Mouse (Mus musculus): Measurements from ENCODE around the gene Lrrn3.

The Lrrn3 gene

DNA sequence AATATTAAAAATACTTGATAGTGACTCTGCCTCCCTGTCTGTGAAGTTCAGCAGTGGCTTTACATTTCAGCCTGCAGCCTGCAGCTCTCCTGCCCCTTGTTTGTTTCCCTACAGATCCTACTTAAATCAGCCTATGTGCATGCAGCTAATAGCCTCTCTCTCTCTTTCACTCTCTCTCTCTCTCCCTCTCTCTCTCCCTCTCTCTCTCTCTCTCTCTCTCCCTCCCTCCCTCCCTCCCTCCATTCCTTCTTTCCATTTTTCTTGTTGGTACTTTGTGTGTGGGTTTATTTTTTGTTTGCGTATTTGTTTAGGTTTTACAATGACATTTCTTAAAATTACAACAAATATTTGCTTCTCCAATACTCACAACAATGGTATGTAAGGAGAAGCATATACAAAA, at the start of gene Lrrn3:
TSS of gene Lrrn3 (minus strand) at position 101 of the 400 bp plus-strand sequence.
- DNase-seq (ENCODE audit: low read depth, low spot score), result no peak

- DNase-seq (ENCODE audit: low read depth, low spot score), result no peak
Observed at GRCm38 (mm10) chr12:41528410-41528809, 42.2 kb upstream of the Lrrn3 start.

- DNase-seq (ENCODE audit: low read depth, low spot score), result no peak
Observed at GRCm38 (mm10) chr12:41526688-41527087, 40.5 kb upstream of the Lrrn3 start.

DNA sequence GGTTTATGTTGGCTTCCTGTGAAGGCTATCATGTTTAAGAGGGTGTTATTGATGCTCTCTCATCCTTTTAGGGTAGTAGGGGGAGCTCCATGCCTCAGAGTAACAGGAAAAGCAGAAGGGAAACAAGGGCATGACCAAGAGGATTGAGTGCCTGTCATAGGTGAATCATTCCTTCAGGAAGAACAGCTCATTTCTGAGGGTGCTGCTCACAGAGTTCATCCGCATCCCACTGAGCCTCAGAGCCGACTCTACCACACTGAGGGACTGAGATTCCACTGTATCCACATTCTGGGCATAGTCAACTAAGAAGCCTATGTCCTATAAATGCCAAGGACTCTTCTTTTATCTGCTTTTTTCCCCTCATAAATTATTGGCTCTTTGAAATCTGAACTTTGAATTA, 35.4 kb upstream of the Lrrn3 start:
- no peak for DNase-seq (ENCODE audit: low read depth, low spot score)

DNA sequence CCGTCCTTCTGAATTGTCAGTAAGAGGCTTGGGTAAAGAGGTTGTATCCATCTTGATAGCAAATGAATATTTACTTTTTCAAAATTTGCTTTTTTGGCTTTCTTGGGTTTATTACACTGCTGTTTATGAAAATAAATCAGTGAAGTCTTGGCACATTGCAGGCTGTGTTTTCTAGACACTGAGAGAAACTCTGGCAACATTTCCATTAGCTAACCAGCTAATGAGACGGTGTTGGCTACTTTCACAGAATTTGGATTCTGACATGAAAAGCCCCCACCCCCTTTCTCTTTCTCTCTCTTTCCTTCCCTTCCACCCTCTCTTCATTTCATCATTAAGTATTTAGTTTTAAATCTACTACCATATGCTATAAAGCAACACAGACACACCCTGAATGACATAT, 34.1 kb upstream of the Lrrn3 start:
- no peak for DNase-seq (ENCODE audit: low read depth, low spot score)

GRCm38 (mm10) chr12:41518897-41519296, 32.7 kb upstream of the Lrrn3 start:
- no peak for DNase-seq (ENCODE audit: low read depth, low spot score)

- no peak for DNase-seq (ENCODE audit: low read depth, low spot score)
Observed at GRCm38 (mm10) chr12:41510588-41510987, 24.4 kb upstream of the Lrrn3 start.

- DNase-seq (ENCODE audit: low read depth, low spot score), result no peak
Observed at GRCm38 (mm10) chr12:41508610-41509009, 22.4 kb upstream of the Lrrn3 start.

GRCm38 (mm10) chr12:41500049-41500820, 14.0 kb upstream of the Lrrn3 start:
- DNase-seq (ENCODE audit: low read depth, low spot score), result no peak

DNA sequence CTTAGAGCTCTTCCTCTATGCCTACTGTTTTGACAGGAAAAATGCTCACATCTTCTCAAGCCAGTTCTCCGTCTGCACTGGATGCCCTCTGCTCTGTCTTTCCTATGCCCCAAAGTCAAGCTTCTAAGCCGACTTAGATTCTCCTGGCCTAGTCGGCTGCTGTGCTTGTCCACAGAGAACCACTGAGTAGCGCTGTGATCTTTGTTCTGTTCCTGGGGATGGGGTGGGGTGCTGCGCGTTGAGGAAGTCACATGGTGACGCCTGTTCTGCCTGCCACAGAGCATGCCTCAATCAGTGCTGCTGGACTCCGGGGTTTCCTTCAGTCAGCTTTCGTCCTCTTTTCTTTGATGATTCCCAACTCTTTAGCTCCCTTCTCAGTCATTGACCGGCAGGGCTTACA, 8.4 kb upstream of the Lrrn3 start:
- DNase-seq (ENCODE audit: low read depth, low spot score), result no peak

GRCm38 (mm10) chr12:41487005-41487404, 774 bp upstream of the Lrrn3 start:
- DNase-seq (ENCODE audit: low read depth, low spot score), result peak; percentile 53

DNA sequence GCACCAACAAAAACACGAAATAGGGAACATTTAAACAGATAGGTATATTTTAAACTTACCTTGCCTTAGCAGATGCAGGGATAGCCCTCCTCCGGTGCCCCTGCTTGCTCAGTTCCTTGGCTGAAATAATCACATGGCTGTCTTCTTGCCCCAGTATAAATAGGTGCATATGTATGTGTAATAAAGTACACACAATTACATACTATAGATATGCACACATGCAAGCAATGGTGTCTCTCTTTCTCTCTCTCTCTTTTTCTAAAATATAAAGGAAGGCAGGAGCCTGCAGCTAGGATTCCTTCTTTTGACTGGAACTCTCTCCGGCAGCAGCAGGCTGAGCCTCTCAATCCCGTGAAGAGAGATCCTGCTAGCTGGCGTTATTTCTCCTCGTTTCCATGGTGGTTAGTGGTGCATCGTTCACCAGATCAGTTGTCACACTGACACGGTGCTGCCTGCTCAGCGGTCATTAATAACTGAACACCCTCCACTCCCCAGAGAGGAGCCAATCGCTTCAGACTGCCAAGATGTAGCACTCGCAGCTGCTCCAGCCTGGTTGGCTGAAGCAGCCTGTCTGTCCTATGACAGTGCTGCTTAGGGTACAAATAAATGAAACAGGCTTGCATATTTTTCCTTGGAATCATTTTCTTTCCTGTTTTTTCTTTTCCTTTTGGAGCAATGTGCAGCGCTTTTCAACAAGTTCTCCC, 567 bp downstream of the Lrrn3 start:
- no peak for DNase-seq (ENCODE audit: low read depth, low spot score)

- DNase-seq (ENCODE audit: low read depth, low spot score), result no peak
Observed at GRCm38 (mm10) chr12:41484689-41485511, 1.3 kb downstream of the Lrrn3 start.

DNA sequence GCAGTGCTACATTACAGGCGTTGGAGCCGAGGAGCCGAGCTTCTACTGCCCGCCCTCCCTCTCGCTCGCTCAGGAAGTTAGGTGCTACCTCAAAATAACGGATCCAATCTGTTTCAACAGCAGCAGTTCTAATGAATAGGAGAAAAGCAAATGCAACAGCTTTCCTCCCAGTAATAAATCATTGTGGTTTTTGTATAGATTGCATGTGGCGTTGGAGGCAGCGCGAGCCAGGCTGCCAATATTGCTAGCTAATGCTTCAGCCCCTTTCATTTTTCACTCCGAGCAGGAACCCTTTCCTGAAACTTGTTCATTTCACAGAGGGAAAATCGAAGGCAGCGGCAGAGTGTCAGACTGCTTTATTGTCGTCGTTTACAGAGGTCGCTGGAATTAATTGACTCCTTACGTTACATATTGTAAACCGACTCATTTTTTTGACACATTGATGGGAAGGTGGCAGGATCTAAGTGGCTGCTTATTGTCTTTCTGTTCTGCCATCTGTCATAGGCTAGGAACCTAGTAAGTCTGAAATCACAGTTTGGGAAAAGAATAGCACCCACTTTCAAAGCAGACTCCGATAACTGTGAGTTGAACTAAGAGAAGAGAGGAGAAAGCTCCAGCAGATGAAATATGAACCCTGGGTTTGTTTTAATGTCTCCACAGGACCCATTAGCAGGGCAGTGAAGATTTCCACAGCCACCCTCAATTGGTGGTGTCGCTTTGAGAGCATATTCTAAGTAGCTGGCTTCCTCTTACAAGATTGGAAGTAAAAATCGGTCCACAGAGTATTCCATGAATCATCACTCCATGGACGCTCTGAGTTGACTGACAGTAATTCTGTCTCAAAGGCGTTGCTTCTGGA, 2.4 kb downstream of the Lrrn3 start:
- DNase-seq (ENCODE audit: low read depth, low spot score), result no peak

- no peak for DNase-seq (ENCODE audit: low read depth, low spot score)
Observed at GRCm38 (mm10) chr12:41483091-41483592, 3.1 kb downstream of the Lrrn3 start.

GRCm38 (mm10) chr12:41481486-41481885, 4.7 kb downstream of the Lrrn3 start:
- DNase-seq (ENCODE audit: low read depth, low spot score), result no peak

- DNase-seq (ENCODE audit: low read depth, low spot score), result no peak
Observed at GRCm38 (mm10) chr12:41469096-41469801, 17.0 kb downstream of the Lrrn3 start.

GRCm38 (mm10) chr12:41468374-41468991, 17.7 kb downstream of the Lrrn3 start:
- no peak for DNase-seq (ENCODE audit: low read depth, low spot score)

DNA sequence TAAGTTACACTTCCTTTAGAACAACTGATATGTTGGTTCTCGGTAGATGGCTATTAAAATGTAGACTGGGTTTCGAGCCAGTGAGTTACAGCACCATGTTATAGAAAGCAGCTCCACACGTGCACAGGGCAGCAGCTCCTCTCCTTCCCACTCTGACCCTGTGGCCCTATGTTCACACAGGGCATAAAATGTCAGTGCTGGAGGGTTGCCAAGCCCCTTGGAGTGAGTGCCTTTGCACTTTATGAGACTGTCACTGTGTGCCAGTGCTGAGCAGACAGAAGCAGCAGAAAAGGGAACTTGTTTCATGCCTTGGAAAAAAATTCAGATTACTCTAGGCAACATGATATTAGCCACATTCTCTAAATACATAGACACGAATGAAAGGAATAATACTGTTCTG, 47.8 kb downstream of the Lrrn3 start:
- no peak for DNase-seq (ENCODE audit: low read depth, low spot score)

Measured in retina, adult 2 months (tissue).